Mouse (Mus musculus): ENCODE results near the gene Mt3.
"Not testable (repeated sequence)": the region's sequence is repeated elsewhere in the genome, so short reads cannot be mapped to it uniquely, and the experiment has no call there.

Gene Mt3

DNA sequence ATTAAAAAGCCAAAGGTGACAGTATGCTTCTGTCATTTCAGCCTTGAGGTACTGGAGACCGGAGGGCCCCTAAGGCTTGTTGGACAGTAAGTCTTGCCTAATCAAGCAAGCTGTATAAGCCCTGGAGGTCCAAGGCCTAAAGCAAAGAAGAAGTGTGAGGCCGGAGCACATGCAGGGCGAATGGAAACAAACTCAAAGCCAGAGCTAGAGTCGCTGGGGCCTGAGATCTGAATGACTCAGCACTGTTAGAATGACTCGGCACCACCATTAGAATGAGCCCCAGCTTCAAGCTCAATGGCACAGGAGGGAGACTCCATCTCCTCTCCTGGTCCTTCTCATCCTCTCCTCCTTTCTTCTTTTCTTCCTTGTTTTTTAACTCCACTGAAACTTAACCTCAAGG, 1.5 kb upstream of the Mt3 start:
- no peak for DNase-seq (ENCODE audit: low spot score in 2 of 2)

DNA sequence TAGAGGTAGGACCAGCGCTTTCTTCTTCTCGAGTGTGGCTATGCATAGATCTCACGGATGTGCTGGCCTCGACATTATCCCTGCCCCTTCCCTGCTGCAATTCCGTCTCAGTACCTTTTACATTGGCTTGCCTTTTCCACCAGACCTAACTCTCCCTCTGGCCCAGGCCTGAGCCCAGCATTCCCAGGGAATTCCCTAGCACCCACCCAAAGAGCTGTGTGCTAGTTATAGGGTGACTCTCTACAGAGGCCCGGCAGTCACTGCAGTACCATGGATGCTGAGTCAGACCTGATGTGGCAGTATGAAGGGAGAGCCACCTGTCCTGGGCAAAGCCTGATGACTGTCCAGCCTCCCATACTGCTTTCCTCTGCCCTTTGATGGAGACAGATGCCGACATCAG, 1.0 kb downstream of the Mt3 start:
- peak; percentile 56 to 60 for DNase-seq (ENCODE audit: low spot score in 2 of 2)

DNA sequence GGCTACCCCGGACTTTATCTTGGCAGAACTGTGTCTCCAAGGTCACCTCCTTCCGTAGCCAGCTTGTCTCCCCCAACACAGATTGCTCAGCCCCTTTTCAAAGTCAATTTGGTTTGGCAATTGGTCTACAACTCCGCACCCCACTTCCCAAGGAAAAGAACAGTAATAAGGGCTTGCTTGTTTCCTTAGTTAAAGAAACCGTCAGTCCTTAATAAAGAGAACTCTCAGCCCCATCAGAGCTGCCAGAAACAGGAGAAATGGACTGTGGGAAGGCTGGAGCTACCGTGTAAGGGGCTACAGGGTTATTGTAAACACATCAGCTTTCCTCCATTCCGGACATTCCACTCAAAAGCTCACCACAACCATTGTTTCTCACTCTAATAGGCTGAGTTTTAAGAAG, 2.1 kb downstream of the Mt3 start:
- DNase-seq (ENCODE audit: low spot score in 2 of 2): no peak

DNA sequence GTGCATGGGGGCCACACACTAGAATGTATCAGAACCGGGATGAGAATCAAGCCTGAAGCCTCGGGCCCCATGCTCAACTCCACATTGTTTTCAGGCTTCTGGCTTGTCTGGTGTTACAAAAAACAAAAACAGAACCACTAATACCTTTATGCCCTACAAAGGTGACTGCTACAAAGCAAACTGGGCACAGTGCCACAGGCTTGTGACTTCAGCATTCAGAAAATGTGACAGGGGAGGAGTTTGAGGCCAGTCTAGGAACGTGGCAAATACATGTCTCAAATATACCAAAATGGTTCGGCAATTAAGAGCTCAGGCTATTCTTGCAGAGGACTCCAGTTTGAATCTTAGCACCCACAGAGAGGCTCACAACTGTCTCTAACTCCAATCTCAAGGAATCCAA, 3.7 kb downstream of the Mt3 start:
- DNase-seq (ENCODE audit: low spot score in 2 of 2): no peak

DNA sequence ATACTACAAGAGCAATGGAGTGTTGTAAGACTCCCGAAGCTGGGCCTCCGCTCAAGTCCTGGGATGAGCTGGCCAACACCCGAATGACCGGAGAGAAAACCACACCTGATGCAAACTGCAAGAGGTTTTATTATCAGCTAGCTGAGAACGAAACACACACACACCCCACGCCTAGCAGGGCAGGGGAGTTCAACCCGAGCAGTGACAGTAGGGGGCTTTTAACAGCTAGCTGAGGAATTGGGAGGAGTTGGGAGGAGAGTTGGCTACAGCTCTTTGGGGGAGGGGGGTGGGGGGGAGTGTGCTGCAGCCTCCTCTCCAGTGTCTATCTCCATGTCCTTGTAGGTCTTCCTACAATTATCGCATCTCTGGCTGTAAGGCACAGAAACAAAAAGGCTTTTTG, 13.4 kb downstream of the Mt3 start:
- DNase-seq (ENCODE audit: low spot score in 2 of 2): not testable (repeated sequence)

DNA sequence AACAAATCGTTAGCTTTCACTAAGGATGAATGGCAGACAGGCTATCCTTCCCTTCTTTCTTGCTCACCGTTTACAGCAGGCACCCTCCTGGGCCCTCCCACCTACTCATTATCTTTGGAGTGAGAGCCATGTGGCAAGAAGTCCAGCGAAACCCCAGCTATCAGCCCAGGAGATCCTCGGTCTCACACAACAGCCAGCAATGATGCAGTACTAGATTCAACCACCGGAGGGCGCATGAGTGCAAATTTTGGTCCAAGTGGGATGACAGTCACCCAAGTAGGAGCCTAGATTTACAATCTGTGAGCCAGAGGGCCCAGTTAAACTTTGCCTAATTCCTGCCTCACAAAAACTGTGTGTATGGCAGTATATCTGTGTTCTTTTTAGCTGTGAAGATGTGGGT, 14.8 kb downstream of the Mt3 start:
- DNase-seq (ENCODE audit: low spot score in 2 of 2): peak; percentile 97

DNA sequence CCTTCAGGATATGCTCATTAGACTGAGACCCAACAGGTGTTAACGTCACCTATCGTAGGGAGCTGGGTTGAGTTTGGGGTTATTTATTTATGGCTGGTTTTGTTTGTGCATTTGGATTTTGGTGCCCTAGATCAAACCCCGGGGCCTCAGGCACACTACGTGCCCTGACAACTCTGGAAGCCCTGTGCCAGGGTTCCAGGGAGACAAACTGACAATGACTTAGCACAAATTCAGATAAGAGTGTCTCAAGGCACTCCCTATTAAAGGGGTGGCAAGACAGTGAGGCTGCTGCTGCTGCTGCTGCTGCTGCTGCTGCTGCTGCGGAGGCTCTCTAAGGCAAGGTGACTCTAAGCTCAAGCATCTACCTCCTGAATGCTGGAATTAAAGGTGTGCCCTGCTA, 17.1 kb downstream of the Mt3 start:
- DNase-seq (ENCODE audit: low spot score in 2 of 2): no peak

DNA sequence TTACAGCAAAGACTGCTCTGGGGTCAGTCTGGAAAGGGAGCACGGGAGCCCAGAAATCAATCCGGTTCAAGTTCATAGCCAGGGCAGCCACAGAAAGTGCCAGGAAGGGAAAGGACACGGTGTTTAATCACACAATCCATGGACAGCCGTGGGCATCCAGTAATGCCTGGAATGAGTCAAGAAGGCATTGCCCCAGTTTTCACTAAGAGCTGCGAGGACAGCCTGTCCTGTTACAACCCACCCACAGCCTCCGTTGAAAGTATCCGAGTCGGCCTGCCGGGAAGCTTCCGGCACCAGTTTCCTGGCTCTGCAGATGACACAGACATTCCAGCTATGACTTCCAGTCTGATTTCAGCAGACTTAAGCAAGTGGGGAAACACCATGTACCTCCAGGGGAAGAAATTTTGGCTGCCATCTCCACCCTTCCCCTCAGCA, 18.9 kb downstream of the Mt3 start:
- no peak for DNase-seq (ENCODE audit: low spot score in 2 of 2)

DNA sequence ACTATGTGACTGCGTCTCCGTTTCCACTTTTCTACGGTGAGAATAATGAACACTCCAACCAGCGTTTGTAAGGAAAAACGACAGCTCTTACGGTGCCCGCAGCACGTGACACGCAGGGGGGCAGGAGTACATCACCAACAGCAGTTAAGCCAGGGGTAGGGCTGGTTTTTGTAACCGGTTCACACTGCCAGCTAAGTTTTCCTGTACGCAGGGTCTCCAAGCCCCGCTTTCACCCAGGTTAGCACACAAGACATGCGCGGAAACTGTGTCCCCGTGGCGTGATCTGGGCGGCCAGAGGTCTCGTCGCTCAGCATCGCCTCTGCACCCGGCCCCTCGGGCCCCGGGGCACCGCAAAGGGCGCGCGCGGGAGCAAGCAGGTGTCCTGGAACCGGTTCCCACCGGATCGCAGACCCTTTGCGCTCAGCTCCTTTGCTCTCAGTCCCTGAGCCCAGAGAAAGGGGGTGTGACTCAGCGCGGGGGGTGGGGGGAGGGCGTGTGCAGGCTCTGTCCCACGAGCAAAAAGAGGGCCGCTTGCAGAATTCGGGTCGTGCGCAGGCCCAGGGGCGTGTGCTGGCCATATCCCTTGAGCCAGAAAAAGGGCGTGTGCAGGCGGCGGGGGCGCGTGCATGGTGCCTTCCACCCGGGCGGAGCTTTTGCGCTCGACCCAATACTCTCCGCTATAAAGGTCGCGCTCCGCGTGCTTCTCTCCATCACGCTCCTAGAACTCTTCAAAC, 19.8 kb downstream of the Mt3 start, which contains the start of gene Mt2:
Gene Mt2 (plus strand): TSS at position 590 of the 734 bp plus-strand sequence.
- peak in 1 of 2 experiments; percentile 71 for DNase-seq (ENCODE audit: low spot score in 2 of 2)

DNA sequence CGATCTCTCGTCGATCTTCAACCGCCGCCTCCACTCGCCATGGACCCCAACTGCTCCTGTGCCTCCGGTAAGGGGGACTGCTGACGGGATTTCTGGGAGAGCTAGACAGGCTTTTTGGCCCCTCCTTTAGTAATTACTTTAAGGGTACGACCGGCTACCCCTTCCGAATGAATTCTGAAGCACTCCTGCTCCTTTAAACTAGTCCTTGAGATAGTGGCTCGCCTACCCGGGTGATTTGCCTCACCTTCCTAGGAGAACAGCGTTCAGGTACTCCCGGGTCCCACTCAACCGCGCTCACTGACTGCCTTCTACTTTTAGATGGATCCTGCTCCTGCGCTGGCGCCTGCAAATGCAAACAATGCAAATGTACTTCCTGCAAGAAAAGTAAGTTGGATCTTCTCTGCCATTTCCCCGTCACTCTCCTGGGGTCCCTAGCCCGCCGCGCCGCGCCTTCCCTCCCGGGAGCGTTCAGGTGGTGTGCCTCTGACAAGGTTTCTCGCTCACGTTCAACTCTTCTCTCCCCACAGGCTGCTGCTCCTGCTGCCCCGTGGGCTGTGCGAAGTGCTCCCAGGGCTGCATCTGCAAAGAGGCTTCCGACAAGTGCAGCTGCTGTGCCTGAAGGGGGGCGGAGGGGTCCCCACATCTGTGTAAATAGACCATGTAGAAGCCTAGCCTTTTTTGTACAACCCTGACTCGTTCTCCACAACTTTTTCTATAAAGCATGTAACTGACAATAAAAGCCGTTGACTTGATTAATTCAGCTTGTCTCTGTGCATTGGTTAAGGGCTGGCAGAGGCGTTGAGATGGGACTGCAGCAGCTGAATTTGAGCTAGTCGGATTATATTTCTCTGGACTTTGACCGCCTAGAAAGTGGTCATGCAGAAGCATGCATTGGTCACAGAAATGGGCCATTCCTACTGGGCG, 20.7 kb downstream of the Mt3 start:
- DNase-seq (ENCODE audit: low spot score in 2 of 2): no peak

DNA sequence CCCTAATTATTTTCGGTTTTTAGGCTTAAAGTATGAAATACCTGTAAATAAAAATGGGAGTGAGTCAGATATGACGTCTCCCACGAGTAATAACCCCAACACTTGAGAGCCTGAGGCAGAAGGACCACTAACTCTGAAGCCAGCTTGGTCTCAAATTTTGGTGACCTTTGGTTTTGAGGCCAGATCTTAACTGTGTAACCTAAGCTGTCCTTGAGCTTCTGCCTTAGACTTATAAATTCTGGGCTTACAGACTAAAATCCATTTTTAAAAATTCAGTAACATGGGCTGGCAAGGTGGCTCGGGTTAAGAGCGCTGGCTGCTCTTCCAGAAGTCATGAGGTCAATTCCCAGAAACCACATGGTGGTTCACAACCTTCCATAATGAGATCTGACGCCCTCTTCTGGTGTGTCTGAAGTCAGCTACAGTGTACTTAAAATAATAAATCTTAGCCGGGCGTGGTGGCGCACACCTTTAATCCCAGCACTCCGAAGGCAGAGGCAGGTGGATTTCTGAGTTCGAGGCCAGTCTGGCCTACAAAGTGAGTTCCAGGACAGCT, 21.5 kb downstream of the Mt3 start:
- no peak for DNase-seq (ENCODE audit: low spot score in 2 of 2)

DNA sequence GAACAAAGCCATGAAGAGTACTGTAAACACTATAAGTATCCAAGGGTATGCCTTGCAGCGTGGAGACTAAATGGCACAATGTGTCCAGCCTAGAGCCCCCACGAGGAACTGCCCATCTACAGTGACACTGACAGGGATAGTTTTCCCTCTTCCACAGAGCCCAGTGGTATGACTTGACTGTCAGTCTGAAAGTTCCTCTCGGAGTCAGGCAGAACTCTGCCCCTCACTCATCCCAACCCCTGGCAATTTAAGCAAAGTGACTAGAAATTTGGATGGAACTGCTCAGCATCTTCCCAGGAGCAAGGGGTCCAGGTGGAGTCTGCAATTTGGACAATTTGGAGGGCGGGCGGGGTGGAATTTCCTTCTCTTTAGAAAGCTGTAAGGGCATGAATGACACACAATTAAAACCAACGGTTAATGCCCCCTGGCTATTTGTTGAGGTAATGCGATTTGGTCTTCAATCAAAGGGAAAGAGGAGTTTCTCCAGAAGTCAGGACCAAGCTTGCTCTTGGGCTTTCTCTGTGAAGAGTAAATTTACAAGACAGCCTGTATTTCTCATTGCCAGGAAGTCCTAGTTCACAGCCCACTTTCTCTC, 22.3 kb downstream of the Mt3 start:
- DNase-seq (ENCODE audit: low spot score in 2 of 2): no peak

DNA sequence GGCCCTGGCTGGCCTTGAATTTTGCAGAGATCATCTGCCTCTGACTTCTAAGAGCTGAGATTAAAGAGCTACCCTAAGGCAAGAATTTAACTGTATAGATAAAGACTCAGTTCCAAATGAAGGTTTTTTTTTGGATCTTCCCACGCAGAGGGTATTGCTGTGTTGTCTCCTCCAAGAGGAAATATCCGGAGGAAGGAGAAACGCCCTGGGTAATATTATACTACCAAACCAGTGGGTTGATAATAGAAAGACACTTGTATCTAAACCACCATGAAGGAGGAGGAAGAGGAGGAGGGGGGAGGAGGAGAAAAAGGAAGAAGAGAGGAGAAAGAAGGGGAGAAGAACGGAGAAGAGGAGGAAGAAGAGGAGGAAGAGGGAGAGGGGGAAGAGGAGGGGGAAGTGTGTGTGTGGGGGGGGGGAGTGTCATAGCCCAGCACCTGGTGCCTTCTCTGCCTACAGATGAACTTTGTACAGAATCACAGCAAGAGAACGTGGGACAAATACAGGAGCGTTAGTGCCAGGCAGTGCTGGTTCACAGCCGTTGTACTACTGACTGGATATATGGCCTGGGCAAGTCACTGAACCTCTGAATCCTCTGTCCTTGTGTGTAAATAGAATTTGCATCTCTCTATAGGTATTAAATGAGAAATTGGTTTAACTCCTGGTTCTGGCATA, 25.4 kb downstream of the Mt3 start:
- DNase-seq (ENCODE audit: low spot score in 2 of 2): no peak

DNA sequence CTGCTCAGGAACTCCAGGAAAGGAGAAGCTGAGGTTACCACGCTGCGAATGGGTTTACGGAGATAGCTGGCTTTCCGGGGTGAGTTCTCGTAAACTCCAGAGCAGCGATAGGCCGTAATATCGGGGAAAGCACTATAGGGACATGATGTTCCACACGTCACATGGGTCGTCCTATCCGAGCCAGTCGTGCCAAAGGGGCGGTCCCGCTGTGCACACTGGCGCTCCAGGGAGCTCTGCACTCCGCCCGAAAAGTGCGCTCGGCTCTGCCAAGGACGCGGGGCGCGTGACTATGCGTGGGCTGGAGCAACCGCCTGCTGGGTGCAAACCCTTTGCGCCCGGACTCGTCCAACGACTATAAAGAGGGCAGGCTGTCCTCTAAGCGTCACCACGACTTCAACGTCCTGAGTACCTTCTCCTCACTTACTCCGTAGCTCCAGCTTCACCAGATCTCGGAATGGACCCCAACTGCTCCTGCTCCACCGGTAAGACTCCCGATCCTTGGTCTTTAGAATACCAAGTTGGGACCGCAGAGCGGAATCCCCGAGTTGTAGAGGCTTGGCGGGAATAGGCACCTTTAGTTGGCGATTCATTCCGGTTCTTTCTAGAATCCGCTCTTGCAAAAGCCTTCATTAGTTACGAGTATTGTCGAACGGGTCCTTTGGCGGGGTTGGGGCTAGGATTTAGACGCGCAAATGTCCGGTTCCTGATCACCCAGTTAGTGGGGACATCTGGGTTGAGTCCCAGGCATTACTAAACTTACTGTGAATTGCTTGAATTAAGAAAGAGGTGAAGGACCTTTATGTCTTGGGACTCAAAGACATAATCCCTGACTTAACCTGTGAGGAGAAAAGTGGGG, 26.7 kb downstream of the Mt3 start, which contains the start of gene Mt1:
Gene Mt1 (plus strand): TSS at position 226 of the 856 bp plus-strand sequence.
- DNase-seq (ENCODE audit: low spot score in 2 of 2): peak; percentile 85 to 91

DNA sequence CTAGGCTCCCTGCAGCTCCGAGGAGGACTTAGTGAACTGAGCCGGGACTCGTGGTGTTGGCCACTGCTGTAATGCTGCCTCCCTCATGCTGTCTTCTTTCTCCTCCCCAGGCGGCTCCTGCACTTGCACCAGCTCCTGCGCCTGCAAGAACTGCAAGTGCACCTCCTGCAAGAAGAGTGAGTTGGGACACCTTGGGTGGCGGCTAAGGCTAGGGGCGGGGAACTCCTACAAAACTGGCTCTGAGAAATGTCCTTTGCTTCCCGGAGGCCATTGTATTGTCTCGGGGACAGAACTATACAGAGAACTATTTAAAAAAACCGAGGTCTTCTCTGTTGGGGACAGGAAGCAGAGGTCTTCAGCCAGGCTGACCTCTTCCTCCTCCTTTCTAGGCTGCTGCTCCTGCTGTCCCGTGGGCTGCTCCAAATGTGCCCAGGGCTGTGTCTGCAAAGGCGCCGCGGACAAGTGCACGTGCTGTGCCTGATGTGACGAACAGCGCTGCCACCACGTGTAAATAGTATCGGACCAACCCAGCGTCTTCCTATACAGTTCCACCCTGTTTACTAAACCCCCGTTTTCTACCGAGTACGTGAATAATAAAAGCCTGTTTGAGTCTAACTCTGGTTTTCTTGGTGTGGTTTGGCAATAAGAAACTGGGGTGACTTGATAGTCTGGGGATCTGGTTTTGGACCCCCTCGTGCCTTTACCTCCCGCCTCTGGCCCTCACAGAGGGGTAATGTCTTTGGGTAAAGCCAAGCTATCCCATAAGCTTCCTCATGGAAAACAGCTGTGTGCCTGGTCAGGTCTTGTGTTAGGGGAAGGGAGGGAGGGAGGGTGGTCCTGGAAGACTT, 27.5 kb downstream of the Mt3 start:
- DNase-seq (ENCODE audit: low spot score in 2 of 2): no peak

DNA sequence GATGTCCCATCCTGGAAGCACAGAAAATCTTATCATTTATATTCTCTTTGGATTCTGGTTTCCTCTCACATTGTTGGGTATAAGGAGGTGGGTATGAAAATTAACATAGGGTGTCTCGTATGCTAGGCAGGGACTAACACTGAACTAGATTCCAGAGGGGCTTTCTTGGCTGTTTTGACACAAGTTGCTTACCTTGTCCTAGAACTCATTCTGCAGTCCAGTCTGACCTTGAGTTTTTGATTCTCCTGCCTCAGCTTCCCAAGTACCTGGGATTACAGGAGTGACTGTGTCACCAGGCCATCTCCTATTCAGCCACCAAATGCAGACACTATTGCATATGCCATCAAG, 28.1 kb downstream of the Mt3 start:
- no peak for DNase-seq (ENCODE audit: low spot score in 2 of 2)

DNA sequence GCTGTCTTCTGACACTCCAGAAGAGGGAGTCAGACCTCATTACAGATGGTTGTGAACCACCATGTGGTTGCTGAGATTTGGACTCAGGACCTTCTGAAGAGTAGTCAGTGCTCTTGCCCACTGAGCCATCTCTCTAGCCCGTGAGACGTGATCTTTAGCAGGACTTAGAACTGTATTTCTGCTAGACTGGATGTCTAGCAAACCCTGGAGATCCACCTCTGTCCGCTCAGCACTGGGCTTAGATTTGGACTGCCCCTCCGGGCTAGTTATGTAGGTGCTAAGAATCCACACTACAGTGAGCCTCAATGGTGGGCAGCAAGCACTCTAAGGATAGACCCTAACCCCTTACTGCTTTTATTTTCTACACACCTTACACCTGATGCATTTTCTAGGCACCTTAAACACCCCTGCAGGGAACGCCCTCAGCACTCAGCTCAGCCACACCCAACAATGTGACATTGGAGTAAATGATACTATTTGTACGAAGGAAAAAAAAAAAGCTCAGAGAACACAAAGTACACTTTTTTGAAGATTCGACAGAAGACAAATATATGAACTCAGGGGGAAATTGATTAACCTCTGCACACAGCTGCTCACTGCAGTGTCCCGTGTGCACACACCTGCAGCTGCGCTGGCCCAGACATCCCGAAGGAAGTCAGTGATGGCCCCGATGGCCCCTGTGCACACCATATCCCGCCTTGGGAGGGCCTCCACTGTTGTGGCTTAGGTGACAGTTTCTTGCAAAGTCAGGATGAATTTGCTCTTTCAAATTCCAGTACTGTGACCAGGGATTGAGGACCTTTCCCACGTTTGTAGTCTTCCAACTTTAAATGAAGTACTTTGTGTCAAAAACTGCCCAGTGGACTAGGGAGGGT, 29.9 kb downstream of the Mt3 start:
- DNase-seq (ENCODE audit: low spot score in 2 of 2): no peak

DNA sequence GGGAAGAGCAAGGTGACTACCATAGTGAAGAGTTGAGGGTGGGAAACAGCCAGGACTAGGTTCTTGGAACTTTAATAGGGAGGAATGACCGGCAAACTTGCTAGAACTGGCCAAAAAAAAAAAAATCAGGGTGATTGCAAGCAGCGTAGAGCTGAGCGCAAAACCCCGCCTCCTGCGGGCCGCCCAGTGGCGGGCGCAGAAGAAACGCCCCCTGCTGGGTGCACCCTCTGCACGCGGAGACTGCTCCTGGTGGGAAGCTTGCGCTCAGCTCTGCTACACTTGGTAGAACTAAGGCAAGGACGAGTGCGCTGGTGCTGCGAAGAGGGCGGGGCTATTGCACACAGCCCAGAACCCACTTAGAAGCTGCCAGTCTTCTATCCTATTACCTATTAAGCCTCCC, 30.7 kb downstream of the Mt3 start:
- peak; percentile 56 to 61 for DNase-seq (ENCODE audit: low spot score in 2 of 2)

DNA sequence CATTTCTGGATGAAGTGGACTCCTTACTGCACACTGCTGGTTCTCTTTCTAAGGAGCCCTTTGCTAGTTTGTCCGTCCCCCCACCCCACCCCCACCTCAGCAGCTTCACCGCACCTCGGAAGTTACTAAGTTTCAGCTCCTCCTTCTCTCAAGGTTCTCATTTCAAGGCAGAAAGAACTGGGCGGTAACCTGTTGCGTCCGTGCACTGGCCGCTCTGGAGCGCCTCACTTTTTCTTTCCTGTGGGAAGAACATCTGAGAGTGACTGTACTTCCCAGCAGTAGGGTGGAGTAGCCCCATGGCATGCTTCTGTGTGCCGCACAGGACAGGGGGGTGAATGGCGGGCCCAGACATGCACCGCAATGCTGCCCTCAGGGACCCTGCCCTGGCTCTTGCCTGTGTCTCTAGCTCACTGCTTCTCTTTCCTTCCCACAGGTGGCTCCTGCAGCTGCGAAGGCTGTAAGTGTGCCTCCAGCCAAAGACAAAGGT, 32.0 kb downstream of the Mt3 start:
- no peak for DNase-seq (ENCODE audit: low spot score in 2 of 2)

Measured in frontal cortex, postnatal 36 days (tissue).